Mouse (Mus musculus): Measurements from ENCODE around the gene Cyp2d11.

Cyp2d11 gene

GRCm38 (mm10) chr15:82351480-82351879, 42.3 kb downstream of the Cyp2d11 start:
- DNase-seq (ENCODE audit: low read depth, low spot score): no peak

GRCm38 (mm10) chr15:82350349-82350748, 43.5 kb downstream of the Cyp2d11 start:
- no peak for DNase-seq (ENCODE audit: low read depth, low spot score)

- no peak for DNase-seq (ENCODE audit: low read depth, low spot score)
Observed at GRCm38 (mm10) chr15:82348999-82349341, 44.9 kb downstream of the Cyp2d11 start.

GRCm38 (mm10) chr15:82348258-82348998, 45.4 kb downstream of the Cyp2d11 start:
- no peak for DNase-seq (ENCODE audit: low read depth, low spot score)

- DNase-seq (ENCODE audit: low read depth, low spot score): no peak
Observed at GRCm38 (mm10) chr15:82347852-82348251, 46.0 kb downstream of the Cyp2d11 start.

GRCm38 (mm10) chr15:82347303-82347676, 46.5 kb downstream of the Cyp2d11 start:
- DNase-seq (ENCODE audit: low read depth, low spot score): no peak

- DNase-seq (ENCODE audit: low read depth, low spot score): peak; percentile 35
Observed at GRCm38 (mm10) chr15:82346580-82347302, 47.1 kb downstream of the Cyp2d11 start.

GRCm38 (mm10) chr15:82345820-82346470, 47.9 kb downstream of the Cyp2d11 start:
- DNase-seq (ENCODE audit: low read depth, low spot score): peak; percentile 98

- DNase-seq (ENCODE audit: low read depth, low spot score): peak; percentile 3
Observed at GRCm38 (mm10) chr15:82344971-82345370, 48.9 kb downstream of the Cyp2d11 start.

GRCm38 (mm10) chr15:82343368-82344287, 50.2 kb downstream of the Cyp2d11 start:
- DNase-seq (ENCODE audit: low read depth, low spot score): peak; percentile 1

- no peak for DNase-seq (ENCODE audit: low read depth, low spot score)
Observed at GRCm38 (mm10) chr15:82342543-82342935, 51.3 kb downstream of the Cyp2d11 start.

GRCm38 (mm10) chr15:82341675-82342542, 51.9 kb downstream of the Cyp2d11 start:
- peak; percentile 53 for DNase-seq (ENCODE audit: low read depth, low spot score)

GRCm38 (mm10) chr15:82341036-82341501, 52.8 kb downstream of the Cyp2d11 start:
- DNase-seq (ENCODE audit: low read depth, low spot score): no peak

GRCm38 (mm10) chr15:82340414-82341035, 53.3 kb downstream of the Cyp2d11 start:
- no peak for DNase-seq (ENCODE audit: low read depth, low spot score)

GRCm38 (mm10) chr15:82339634-82340254, 54.1 kb downstream of the Cyp2d11 start:
- no peak for DNase-seq (ENCODE audit: low read depth, low spot score)
